Mouse (Mus musculus) E14TG2a.4 (cell line): ENCODE data around the gene Gm9747.
A peak's percentile ranks its signal among the peaks of the same experiment; 100 is the strongest.

Experiments used
- H3K27me3 ChIP-seq: 2 replicates; pipeline ENCODE4 v1.6.1; 2014; ENCODE audit warnings: low read length, control low read depth; ENCODE audit not compliant: insufficient read depth
- H3K36me3 ChIP-seq: 2 replicates; pipeline ENCODE4 v1.6.1; 2014; ENCODE audit warnings: low read length, control low read depth; ENCODE audit not compliant: insufficient read depth
- H3K4me1 ChIP-seq: replicated peaks from 2 replicates; pipeline ENCODE4 v1.6.1; 2014; ENCODE audit warnings: low read depth, low read length, control low read depth
- H3K4me3 ChIP-seq: replicated peaks from 2 replicates; pipeline ENCODE4 v1.5.1; 2014; ENCODE audit warnings: mild to moderate bottlenecking, low read length
- H3K9me3 ChIP-seq: 2 replicates; pipeline ENCODE4 v1.6.1; 2014; ENCODE audit warnings: low read length, control low read depth
- CTCF ChIP-seq: conservative IDR thresholded peaks from 2 replicates; pipeline ENCODE4 v1.5.1; 2014; ENCODE audit warnings: low read length
- NANOG ChIP-seq: IDR thresholded peaks from 2 replicates; pipeline ENCODE4 v1.6.1; 2014; ENCODE audit warnings: borderline replicate concordance, low read length, mixed read lengths
- POU5F1 ChIP-seq: IDR thresholded peaks from 2 replicates; pipeline ENCODE4 v1.6.1; 2014; ENCODE audit warnings: low read length, borderline replicate concordance

The Gm9747 gene

DNA sequence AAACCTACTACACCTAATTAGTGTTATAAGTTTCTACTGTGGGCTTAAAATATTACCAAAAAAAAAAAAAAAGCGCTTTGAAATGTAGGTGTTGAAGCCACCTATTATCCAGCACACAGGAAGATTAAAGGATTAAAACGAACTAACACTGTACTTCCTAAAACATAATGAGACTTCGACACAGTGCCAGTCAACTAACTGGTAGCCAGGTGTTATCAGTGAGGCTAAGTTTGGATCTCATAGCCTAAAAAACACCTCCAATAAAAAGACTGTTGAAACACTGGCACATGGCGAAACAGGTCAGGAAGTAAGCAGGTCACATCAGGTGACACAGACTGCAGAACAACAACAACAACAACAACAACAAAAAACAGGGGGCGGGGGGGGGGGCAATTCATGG is 28.7 kb downstream of the Gm9747 start:
- Histone ChIP-seq H3K4me3 (no peak overlapping the region), H3K4me1 (no peaks in the 10 kb centered on the region), H3K27me3 (no peaks in the 10 kb centered on the region), H3K36me3 (no peaks in the 10 kb centered on the region), H3K9me3 (no peaks in the 10 kb centered on the region)
- no peak for TF ChIP-seq NANOG
- TF ChIP-seq POU5F1 = no peak
- no peak for TF ChIP-seq CTCF

DNA sequence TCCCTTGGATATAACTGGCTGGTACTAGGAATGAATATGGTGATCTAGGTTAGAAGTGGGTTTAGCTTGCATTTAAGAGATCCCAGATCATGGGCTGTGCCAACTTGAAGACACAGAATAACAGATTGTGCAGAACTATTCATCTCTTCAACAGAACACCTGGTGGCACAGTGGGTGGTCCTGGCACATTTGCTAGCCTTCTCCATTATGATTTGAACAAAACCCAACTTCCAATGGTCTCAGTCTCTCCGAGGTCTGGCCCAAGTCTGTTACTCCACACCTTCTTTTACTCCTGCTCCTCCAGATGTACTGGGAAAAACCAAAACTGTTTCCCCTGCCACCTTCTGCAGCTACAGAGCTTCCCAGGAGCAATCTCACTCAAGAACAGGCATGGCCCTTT is 29.4 kb downstream of the Gm9747 start:
- Histone ChIP-seq H3K36me3 (no peaks in the 10 kb centered on the region), H3K4me1 (no peaks in the 10 kb centered on the region), H3K9me3 (no peaks in the 10 kb centered on the region), H3K27me3 (no peaks in the 10 kb centered on the region), H3K4me3 (no peak overlapping the region)
- no peak for TF ChIP-seq CTCF
- no peak for TF ChIP-seq POU5F1
- no peak for TF ChIP-seq NANOG

DNA sequence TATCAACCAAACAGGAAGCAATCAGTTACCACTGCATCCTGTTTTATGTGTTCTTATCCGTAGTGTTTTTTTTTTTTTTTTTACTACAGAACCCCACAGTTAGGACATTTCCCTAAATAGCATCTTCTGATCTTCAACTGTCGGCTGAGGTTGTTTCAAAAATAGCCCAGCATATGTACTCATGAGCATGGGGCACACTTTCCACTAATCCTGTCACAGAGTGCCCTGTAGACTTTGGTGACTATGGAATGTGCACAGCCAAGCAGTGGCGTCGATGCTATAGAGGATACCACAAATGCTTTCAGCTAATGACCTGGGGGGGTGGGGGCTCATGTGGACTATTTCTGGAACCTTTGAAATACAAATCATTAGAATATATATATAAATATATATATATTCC is 34.6 kb downstream of the Gm9747 start:
- H3K4me1 ChIP-seq = no peaks in the 10 kb centered on the region
- TF ChIP-seq CTCF (no peak), NANOG (no peak), POU5F1 (no peak)
- H3K9me3 ChIP-seq = no peaks in the 10 kb centered on the region; the same call in 1 of the 2 replicates
- H3K27me3 ChIP-seq = no peaks in the 10 kb centered on the region
- H3K4me3 ChIP-seq = no peak overlapping the region
- no peaks in the 10 kb centered on the region for H3K36me3 ChIP-seq

DNA sequence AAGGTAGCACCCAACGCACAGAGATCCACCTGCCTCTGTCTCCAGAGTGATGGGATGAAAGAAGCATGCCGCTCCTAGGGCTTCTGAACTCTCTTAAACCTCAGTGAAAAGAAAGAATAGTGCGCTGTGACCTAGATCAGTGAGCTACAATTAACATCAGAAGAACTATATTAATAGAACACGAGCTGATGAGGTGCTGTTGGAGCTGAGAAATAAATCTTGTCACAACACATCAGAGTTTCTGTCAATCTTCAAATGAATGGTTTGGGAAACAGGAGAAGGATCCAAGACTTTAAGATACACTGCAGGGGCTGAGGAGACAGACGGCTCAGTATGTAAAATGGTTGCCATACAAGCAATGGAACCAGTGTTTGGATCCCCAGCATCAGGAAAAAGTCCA is 39.3 kb downstream of the Gm9747 start:
- Histone ChIP-seq H3K4me1 (no peaks in the 10 kb centered on the region), H3K27me3 (no peaks in the 10 kb centered on the region), H3K4me3 (no peak overlapping the region), H3K36me3 (no peaks in the 10 kb centered on the region), H3K9me3 (no peaks in the 10 kb centered on the region; the same call in 1 of the 2 replicates)
- no peak for TF ChIP-seq CTCF
- no peak for TF ChIP-seq POU5F1
- no peak for TF ChIP-seq NANOG

DNA sequence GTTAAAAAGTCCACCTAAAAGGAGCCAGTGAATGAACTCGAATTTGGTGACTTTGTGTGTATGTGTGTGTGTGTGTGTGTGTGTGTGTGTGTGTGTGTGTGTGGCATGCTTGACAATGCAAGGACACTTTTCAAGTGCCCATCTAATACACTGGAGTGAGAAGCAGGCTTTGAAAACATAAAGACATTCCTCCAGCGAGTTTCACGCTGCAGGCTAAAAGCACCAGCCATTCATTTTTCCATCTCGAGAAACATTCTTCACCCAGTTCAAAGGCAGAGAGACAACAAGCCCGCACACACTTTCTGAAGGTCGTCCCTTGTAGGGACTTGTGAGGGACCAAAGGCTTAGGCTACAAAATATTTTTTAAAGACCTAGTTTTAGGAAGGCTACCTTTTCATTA is 40.6 kb downstream of the Gm9747 start:
- no peaks in the 10 kb centered on the region for H3K4me1 ChIP-seq
- no peaks in the 10 kb centered on the region; the same call in 1 of the 2 replicates for H3K9me3 ChIP-seq
- no peaks in the 10 kb centered on the region for H3K27me3 ChIP-seq
- TF ChIP-seq CTCF (no peak), NANOG (no peak), POU5F1 (no peak)
- H3K36me3 ChIP-seq = no peaks in the 10 kb centered on the region
- H3K4me3 ChIP-seq = no peak overlapping the region

DNA sequence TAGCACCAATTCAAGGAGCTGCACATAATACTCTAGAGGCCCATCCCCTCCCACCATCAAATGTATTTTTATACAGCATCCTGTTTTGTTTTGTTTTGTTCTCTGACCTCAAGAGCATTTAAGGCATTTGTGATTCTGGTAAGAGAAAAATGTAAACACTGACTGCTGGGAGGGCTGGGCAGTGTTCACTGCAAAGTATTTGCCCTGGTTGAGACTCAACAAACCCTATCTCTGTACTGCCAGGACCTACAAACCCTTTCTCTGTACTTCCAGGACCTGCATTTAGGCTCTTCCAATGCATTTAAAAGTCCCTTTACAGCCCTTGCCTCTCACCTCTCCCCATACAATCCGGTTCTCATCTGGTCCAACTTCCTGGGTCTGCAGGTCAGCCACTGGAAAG is 41.4 kb downstream of the Gm9747 start:
- Histone ChIP-seq H3K27me3 (no peaks in the 10 kb centered on the region), H3K4me3 (no peak overlapping the region), H3K4me1 (no peaks in the 10 kb centered on the region), H3K36me3 (no peaks in the 10 kb centered on the region), H3K9me3 (no peaks in the 10 kb centered on the region; the same call in 1 of the 2 replicates)
- no peak for TF ChIP-seq NANOG
- no peak for TF ChIP-seq CTCF
- TF ChIP-seq POU5F1 = no peak

DNA sequence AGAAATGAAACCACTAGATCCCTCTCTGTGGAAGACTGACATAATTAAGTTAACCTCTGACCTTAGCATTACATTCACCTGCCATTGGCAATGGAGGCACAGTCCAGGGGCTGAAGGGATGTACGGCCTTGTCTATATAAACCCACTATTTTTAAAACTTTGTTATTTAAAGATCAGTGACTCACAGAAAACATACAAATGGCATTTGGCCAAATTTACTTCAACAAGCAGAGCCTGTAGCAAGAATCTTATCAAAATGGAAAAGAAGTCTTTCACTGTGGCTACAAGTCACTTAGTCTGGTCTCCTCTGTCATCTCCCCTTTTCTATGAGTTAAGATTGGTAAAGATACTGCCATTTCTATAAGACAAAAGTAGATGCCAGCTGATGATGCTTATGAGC is 46.9 kb downstream of the Gm9747 start:
- peaks cover 4% of the 10 kb centered on the region for H3K27me3 ChIP-seq
- H3K9me3 ChIP-seq = no peaks in the 10 kb centered on the region
- no peaks in the 10 kb centered on the region for H3K36me3 ChIP-seq
- H3K4me1 ChIP-seq = peaks cover 10% of the 10 kb centered on the region
- no peak overlapping the region for H3K4me3 ChIP-seq
- TF ChIP-seq NANOG (no peak), POU5F1 (no peak), CTCF (no peak)

DNA sequence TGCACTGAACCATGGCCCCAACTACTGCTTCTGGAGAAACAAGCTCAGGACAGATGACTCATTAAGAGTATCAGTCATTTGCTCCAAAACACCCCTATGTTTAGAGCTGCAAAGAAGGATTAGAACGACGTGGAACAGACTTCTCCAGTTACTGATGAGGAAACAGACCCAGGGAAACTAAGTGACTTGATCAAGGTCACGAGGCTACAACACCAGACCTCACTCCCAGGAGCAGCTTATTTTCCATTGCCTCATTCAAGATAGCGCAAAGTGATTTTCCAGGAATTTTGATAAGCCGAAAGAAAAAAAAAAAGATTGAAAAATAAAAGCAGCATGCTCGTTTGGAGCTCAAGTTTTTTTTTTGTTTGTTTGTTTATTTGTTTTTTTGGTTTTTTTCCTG is 48.9 kb downstream of the Gm9747 start:
- Histone ChIP-seq H3K9me3 (no peaks in the 10 kb centered on the region), H3K4me1 (peaks cover 15% of the 10 kb centered on the region), H3K36me3 (no peaks in the 10 kb centered on the region), H3K4me3 (no peak overlapping the region), H3K27me3 (peaks cover 15% of the 10 kb centered on the region)
- no peak for TF ChIP-seq POU5F1
- TF ChIP-seq NANOG = no peak
- TF ChIP-seq CTCF = no peak

DNA sequence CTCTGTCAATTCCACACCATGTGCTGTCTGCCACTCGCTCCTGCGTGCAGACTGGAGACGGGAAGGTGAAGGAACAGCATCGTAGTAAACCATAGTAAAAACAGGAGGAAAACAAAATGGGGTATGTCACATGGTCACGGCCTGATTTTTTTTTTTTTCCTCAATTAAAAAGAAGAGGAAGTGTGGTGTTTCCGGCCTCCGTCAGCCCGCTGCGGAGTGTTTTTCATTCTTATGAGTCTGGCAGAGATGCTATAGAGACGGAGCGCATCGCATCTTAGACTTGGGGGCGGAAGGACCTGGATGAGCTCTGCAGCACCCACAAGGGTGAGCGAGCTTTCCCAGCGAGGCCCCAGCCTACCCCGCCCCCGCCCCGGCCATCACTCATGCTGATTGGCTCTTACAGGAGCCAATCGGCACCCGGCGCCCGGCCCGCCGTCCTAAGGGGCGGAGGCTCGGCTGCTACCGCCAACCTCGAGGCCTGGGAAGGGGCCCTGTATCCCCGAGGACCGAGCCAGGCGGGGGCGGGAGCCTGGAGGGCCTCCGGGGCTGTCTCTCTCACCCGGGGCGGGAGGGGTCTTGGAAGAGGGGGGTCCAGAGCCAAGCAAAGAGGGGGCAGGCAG is 50.2 kb downstream of the Gm9747 start:
- TF ChIP-seq NANOG (no peak), CTCF (no peak)
- peak overlapping the region; percentile 61 for H3K4me3 ChIP-seq
- peaks cover 27% of the 10 kb centered on the region for H3K27me3 ChIP-seq
- H3K36me3 ChIP-seq = no peaks in the 10 kb centered on the region
- peaks cover 20% of the 10 kb centered on the region for H3K4me1 ChIP-seq
- no peaks in the 10 kb centered on the region for H3K9me3 ChIP-seq
